Mouse (Mus musculus) gastrocnemius, postnatal 14 days (tissue): ENCODE measurements around the gene Ahctf1. TPM values are rescaled to one million over a fixed set of nuclear protein-coding genes. Genes with fewer than 3 reads are reported as not detected.
A peak's percentile ranks its signal among the peaks of the same experiment; 100 is the strongest.
"Not testable (repeated sequence)": the region's sequence is repeated elsewhere in the genome, so short reads cannot be mapped to it uniquely, and the experiment has no call there.

Experiments
- DNase-seq: peaks from one replicate; pipeline ENCODE4 v3.0.0; 2021; ENCODE audit warnings: mixed read lengths
- intact Hi-C: fragments of 180-260 bp; cut with DNase I; formaldehyde crosslinking; loops from one replicate; pipeline ENCODE4 v1.15.1; 2025; ENCODE audit warnings: low total_unique reads
- long read RNA-seq, 2 experiments: library from polyadenylated mRNA; stranded (forward); transcript quantifications; one replicate each; pipeline ENCODE4 v2.0.0; 2021
- total RNA-seq, 2 experiments: library from RNA; stranded (reverse); gene quantifications; 2 replicates each; pipeline ENCODE4 v1.2.3; 2021

Ahctf1 gene
- 10 to 100 TPM; 14.8 to 17.8 TPM for total RNA-seq
- long read RNA-seq, experiment 1, full-length matches to known transcripts: 1 of 3 reads
- long read RNA-seq, experiment 1, partial matches to known transcripts: 1 of 3 reads
- long read RNA-seq, experiment 1, other reads (novel, unspliced or antisense): 1 of 3 reads
- long read RNA-seq, experiment 2, full-length matches to known transcripts: 1 of 4 reads
- long read RNA-seq, experiment 2, partial matches to known transcripts: 3 of 4 reads
- long read RNA-seq, experiment 2, other reads (novel, unspliced or antisense): 0 of 4 reads

DNA sequence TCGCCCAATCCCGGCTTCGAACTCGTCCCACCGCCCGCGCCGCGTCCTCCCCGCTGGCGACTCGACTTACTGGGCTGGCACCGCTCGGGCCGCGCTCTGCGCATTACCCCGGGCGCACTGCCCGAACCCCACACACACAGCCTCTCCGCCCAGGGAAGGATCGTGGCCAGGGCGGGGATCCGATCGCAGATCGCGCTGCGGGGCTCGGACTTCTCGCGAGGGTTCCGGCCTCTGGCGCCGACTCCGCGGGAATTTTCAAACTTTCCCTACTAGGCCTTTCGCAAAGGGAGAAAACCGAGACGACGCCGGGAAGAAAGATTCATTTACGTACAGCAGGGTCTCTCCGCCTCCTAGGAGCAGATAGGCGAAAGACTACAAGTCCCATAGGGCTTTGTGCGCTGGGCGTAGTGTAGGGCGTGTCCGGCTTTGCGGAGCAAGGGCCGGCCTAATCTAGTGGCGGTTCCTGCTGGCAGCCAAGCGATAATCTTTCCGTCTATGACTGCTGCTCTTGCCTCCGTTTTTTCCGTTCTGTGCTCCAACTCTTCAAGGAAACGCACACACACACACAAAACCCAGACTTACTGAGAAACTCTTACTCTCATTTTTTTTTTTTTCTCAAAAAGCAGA, at the start of gene Ahctf1:
Ahctf1 (minus strand) TSS at position 168 of the 627 bp plus-strand sequence.
- intact Hi-C loops: no loop called here
- DNase-seq: peak; percentile 99

GRCm38 (mm10) chr1:179847759-179848389, 44.4 kb upstream of the Ahctf1 start:
- intact Hi-C loops: loop anchor here (5.0 kb wide), 1 partner anchor 269 kb away; no protein-coding TSS in a partner anchor
- DNase-seq: peak; percentile 87

DNA sequence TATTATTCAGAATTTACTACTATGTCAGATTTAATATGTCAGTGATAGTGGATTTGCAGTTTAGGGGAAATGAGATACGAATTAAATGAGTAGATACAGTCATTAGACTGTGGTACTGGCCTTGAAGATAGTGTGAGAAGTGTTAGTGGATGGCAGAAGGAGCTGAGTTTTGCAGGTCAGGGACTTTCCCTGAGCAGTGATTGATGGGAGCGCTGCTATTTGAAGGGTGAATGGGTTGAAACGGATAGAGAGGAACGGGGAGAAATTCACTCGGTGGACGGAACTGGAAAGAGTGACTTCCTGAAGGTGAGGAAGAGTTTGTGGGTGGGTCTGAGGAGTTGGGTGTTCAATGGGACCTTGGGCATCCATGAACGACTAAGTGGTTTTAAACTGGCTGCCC, 43.7 kb upstream of the Ahctf1 start:
- no peak for DNase-seq
- intact Hi-C loops: loop anchor here (5.0 kb wide), 1 partner anchor 270 kb away; no protein-coding TSS in a partner anchor

- DNase-seq: no peak
- intact Hi-C loops: loop anchor here (5.0 kb wide), 1 partner anchor 271 kb away; no protein-coding TSS in a partner anchor
These were observed 42.5 kb upstream of the Ahctf1 start for GRCm38 (mm10) chr1:179845832-179846499.

DNA sequence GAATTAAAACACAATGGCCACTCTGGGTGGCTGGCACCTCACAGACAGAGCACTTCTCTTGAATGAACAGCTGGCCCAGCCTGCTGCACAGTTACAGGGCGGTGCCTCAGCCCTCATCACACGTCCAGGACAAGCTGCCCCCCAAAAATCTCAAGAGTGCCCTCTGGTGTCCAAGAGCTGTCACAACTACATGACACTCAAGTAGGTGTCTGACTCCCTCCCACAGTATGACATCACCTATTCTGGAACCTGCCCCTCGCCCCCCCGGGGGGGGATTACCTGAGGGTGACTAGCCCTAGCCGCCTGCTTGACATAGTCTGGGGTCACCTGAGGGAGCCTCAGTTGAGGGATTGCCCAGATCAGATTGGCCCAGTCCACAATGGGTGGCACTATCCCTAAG, 41.4 kb upstream of the Ahctf1 start:
- peak; percentile 73 for DNase-seq
- intact Hi-C loops: loop anchor here (5.0 kb wide), 1 partner anchor 272 kb away; no protein-coding TSS in a partner anchor

DNA sequence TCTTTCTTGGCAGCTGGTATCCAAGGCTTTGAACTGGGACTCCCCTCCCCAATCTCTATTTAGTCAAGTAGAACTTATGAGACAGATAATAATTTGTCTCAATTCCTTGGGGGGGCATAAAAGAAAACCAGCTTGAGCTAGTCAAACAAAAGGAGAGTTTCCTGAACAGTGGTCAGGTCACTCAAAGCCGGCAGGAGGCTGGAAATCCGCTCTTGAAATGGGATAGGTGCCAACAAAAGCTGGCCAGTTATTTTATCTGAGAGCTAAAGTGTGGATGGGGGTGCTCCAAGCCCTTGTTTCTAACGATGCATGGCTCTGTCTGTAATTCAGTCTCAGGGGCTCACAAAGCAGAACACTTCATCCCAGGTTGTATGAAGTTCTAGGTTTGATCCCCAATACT, 40.5 kb upstream of the Ahctf1 start:
- DNase-seq: no peak
- intact Hi-C loops: no loop called here

GRCm38 (mm10) chr1:179842568-179842967, 39.1 kb upstream of the Ahctf1 start:
- intact Hi-C loops: no loop called here
- DNase-seq: peak; percentile 66

GRCm38 (mm10) chr1:179836426-179837404, 33.2 kb upstream of the Ahctf1 start:
- intact Hi-C loops: no loop called here
- no peak for DNase-seq

DNA sequence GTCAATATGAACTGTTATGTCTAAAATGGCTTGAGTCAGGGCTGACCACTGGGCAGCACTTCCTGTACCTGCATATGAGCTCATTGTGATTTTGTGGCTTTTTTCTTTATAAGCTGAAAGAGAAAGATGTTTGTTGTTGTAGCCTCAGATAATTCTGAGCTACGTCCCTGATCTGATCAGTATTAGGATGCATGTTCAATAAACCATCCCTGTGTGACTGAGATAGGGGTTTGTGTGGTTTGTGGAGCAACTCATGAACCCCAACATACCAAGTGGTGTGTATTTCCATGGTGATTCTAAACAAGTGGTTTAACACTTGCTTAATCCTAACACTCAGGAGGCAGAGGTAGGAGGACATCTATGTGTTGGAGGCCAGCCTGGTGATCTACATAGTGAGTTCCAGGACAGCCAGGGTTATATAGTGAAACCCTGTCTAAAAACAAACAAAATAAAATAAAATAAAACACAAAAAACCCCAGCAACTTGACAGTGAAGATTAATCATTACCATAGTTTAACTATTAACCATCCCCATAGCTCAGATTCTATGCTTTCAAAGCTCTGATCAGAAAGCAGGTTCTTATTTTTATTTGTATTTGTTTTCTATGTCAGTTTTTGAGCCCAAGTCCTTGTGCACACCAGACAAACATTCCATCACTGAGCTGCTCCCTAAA, 32.4 kb upstream of the Ahctf1 start:
- DNase-seq: no peak
- intact Hi-C loops: no loop called here

DNA sequence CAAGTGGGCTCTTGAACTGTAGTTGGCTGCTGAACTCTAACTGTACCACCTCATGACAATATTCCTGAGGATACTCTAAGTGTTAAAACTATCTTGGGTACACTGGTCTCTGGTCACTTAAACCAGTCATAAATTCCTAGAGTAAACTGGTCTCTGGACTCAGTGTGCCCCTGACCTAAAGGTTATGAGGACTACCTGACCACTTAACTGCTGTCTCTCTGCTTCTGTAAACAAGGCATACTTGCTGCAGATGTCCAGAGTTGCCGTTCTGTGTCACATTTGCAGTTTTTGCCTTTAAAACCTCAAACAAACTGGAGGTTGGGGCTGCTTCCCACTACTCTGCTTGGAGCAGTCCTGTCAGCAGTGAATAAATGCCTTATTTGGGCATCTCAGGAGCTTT, 30.1 kb upstream of the Ahctf1 start:
- intact Hi-C loops: no loop called here

GRCm38 (mm10) chr1:179832710-179833240, 29.3 kb upstream of the Ahctf1 start:
- no peak for DNase-seq
- intact Hi-C loops: no loop called here

More for the DNA sequence above, 30.1 kb upstream of the Ahctf1 start:
- DNase-seq: no peak

DNA sequence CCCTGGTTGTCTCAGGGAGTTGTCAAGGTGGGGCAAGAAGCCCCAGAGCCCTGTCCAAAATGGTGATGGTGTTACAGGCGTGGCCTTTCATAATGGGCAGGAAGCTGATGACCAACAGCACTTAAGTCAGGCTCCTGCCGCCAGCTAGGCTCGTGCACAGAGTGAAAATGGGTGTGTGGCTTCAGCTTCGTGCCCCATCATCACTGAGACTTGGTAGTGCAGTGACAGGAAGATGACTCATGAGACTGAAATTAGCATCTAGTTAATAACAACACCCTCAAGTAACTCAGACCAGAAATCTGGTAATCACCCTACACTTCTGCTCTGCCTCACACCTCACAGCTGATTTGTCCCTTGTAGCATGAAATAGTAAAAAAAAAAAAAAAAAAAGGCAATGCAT, 25.4 kb upstream of the Ahctf1 start:
- intact Hi-C loops: no loop called here
- DNase-seq: no peak

- intact Hi-C loops: no loop called here
These were observed 24.6 kb upstream of the Ahctf1 start for GRCm38 (mm10) chr1:179828051-179828450.

DNA sequence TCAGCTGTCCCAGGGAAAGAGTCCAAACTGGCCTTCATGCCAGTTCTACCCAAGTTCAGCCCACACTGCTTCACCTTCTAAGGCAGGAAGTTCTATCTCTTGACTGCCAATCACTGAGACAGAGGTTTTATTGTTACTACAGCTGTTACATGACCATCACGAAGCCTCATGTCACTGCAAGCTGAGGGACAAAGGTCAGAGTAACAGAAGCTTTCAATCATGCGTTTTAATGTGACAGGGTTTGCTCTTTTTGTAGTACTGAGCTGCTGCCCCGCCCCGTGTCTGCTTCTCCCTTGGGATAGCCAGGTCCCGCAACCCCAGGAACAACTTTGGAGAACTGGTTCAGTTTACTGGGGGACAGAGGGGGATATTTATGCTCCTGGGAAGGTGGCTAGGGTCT, 21.1 kb upstream of the Ahctf1 start:
- intact Hi-C loops: no loop called here
- peak; percentile 45 for DNase-seq

More at GRCm38 (mm10) chr1:179828051-179828450, 24.6 kb upstream of the Ahctf1 start:
- DNase-seq: no peak

- intact Hi-C loops: not testable (repeated sequence)
These were observed 15.2 kb upstream of the Ahctf1 start for GRCm38 (mm10) chr1:179818490-179819278.

GRCm38 (mm10) chr1:179814616-179815015, 11.1 kb upstream of the Ahctf1 start:
- intact Hi-C loops: no loop called here
- no peak for DNase-seq

More at GRCm38 (mm10) chr1:179818490-179819278, 15.2 kb upstream of the Ahctf1 start:
- not testable (repeated sequence) for DNase-seq

DNA sequence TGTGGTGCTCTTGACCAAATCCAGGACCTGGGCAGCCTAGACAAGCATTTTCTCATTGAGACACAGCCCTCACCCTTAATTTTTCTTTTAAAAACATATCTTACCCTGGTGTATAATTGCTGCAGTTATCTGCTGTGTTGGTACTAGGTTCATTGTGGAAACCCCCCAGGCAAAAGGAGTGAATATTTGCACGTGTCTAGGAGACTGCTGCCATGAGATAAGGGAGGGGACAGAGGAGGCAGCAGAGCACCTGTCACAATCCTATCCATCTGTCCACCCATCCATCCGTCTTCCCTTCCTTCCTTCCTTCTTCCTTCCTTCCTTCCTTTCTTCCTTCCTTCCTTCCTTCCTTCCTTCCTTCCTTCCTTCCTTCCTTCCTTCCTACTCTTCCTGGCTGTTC, 9.9 kb upstream of the Ahctf1 start:
- no peak for DNase-seq
- intact Hi-C loops: no loop called here
